Mouse (Mus musculus): ENCODE measurements around the gene Cyp4f17. TPM values are rescaled to one million over a fixed set of nuclear protein-coding genes. Genes with fewer than 3 reads are reported as not detected.
A peak's percentile ranks its signal among the peaks of the same experiment; 100 is the strongest.
"Not testable (repeated sequence)": the region's sequence is repeated elsewhere in the genome, so short reads cannot be mapped to it uniquely, and the experiment has no call there.

The Cyp4f17 gene
- polyA plus RNA-seq, 1 experiment from 2014 or later = 15.5 TPM

- Histone ChIP-seq H3K4me3 (replicated peaks) (peak overlapping the region; percentile 41), H3K27ac (replicated peaks) (no peak overlapping the region), H3K9me3 (replicated peaks) (no peaks in the 10 kb centered on the region), H3K4me1 (peaks cover 10% of the 10 kb centered on the region), H3K9ac (no peak overlapping the region), H3K4me2 (replicated peaks) (peak overlapping the region; percentile 59), H3K36me3 (no peaks in the 10 kb centered on the region), H3K27me3 (0 out of 2 replicates have a peak, but pooled peaks cover 2% of the 10 kb centered on the region)
- ATAC-seq (ENCODE audit: insufficient number of reproducible peaks, low FRiP score, low TSS enrichment, low read depth) = peak; percentile 54; the same call in 1 of the 2 replicates
- 11% methylated on average over 30 of the region's 30 CpGs for WGBS
Observed at GRCm38 (mm10) chr17:32492349-32492980, 13.4 kb upstream of the Cyp4f17 start.

DNA sequence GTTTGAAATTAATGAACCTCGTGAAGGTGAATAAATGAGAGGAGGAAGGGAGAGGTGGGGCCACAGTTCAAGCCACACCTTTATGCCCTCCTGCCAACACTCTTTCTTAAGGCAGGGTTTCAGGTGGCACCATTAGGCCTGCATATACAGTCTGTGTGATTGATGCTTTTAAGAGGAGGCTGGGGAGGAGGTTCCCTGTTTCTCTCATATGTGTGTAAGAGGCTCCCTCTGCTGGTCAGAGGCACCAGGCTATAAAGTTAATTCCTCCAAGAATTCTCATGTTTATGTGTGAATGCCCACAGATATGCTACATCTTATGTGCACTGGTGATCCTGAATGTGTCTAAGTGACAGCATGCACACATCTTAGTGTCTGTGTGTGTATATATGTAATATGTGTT, 11.2 kb upstream of the Cyp4f17 start:
- 54% methylated on average over 1 of the region's 1 CpGs for WGBS
- H3K27me3 ChIP-seq = 0 out of 2 replicates have a peak, but pooled peaks cover 1% of the 10 kb centered on the region
- no peak overlapping the region for H3K4me2 ChIP-seq (replicated peaks)
- no peak overlapping the region for H3K9ac ChIP-seq
- peaks cover 10% of the 10 kb centered on the region for H3K4me1 ChIP-seq
- no peak overlapping the region for H3K27ac ChIP-seq (replicated peaks)
- H3K36me3 ChIP-seq = no peaks in the 10 kb centered on the region
- 0 out of 2 replicates have a peak, but pooled peaks have one; percentile 72 for ATAC-seq (ENCODE audit: insufficient number of reproducible peaks, low FRiP score, low TSS enrichment, low read depth)
- H3K4me3 ChIP-seq (replicated peaks) = no peak overlapping the region
- H3K9me3 ChIP-seq (replicated peaks) = no peaks in the 10 kb centered on the region

- H3K4me1 ChIP-seq; H3K36me3 ChIP-seq; H3K9ac ChIP-seq; ATAC-seq (ENCODE audit: insufficient number of reproducible peaks, low FRiP score, low TSS enrichment, low read depth); H3K4me2 ChIP-seq (replicated peaks); H3K27ac ChIP-seq (replicated peaks); H3K27me3 ChIP-seq; H3K4me3 ChIP-seq (replicated peaks); H3K9me3 ChIP-seq (replicated peaks): not testable (repeated sequence)
- WGBS = 78% methylated on average over 4 of the region's 4 CpGs
Observed at GRCm38 (mm10) chr17:32500511-32500910, 5.3 kb upstream of the Cyp4f17 start.

GRCm38 (mm10) chr17:32501051-32501450, 4.8 kb upstream of the Cyp4f17 start:
- H3K27me3 ChIP-seq = no peaks in the 10 kb centered on the region
- H3K9me3 ChIP-seq (replicated peaks) = no peaks in the 10 kb centered on the region
- H3K27ac ChIP-seq (replicated peaks) = no peak overlapping the region
- peaks cover 5% of the 10 kb centered on the region; the same call in 1 of the 2 replicates for H3K4me1 ChIP-seq
- no peak overlapping the region for H3K4me3 ChIP-seq (replicated peaks)
- no peak overlapping the region for H3K9ac ChIP-seq
- no peaks in the 10 kb centered on the region for H3K36me3 ChIP-seq
- 52% methylated on average over 3 of the region's 3 CpGs for WGBS
- ATAC-seq (ENCODE audit: insufficient number of reproducible peaks, low FRiP score, low TSS enrichment, low read depth) = no peak
- no peak overlapping the region for H3K4me2 ChIP-seq (replicated peaks)

- Histone ChIP-seq H3K36me3 (no peaks in the 10 kb centered on the region), H3K9ac (no peak overlapping the region), H3K27me3 (no peaks in the 10 kb centered on the region), H3K27ac (replicated peaks) (no peak overlapping the region), H3K4me2 (replicated peaks) (no peak overlapping the region), H3K9me3 (replicated peaks) (no peaks in the 10 kb centered on the region), H3K4me3 (replicated peaks) (no peak overlapping the region), H3K4me1 (peaks cover 13% of the 10 kb centered on the region)
- ATAC-seq (ENCODE audit: insufficient number of reproducible peaks, low FRiP score, low TSS enrichment, low read depth) = no peak
- 71% methylated on average over 2 of the region's 2 CpGs for WGBS
Observed at GRCm38 (mm10) chr17:32503111-32503510, 2.7 kb upstream of the Cyp4f17 start.

DNA sequence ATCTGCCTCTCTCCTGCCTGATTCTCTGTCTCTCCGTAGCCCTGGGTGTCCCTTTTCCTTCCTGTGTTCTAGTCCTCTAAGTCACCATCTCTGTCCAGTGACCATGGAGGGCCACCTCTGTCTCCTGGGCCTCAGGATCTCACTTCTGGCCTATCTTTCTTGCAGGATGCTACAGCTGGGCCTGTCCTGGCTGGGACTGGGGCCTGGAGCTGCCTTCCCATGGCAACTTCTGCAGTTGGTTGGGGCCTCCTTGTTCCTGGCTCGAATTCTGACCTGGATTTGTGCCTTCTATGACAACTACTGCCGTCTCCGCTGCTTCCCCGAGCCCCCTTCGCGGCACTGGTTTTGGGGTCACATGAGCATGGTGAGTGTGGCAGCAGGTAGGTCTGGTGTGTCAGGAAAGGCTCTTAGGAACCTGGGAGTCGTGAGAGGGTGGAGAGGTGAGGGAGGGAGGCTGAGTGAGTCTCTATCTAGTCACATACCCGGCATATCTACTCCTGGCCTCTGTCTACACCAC, 937 bp downstream of the Cyp4f17 start:
- no peaks in the 10 kb centered on the region for H3K27me3 ChIP-seq
- H3K27ac ChIP-seq (replicated peaks) = peak overlapping the region; percentile 53
- H3K4me2 ChIP-seq (replicated peaks) = peak overlapping the region; percentile 82
- WGBS = 21% methylated on average over 9 of the region's 9 CpGs
- peaks cover 10% of the 10 kb centered on the region; the same call in 1 of the 2 replicates for H3K36me3 ChIP-seq
- H3K4me3 ChIP-seq (replicated peaks) = peak overlapping the region; percentile 56
- peak; percentile 22; the same call in 1 of the 2 replicates for ATAC-seq (ENCODE audit: insufficient number of reproducible peaks, low FRiP score, low TSS enrichment, low read depth)
- H3K9ac ChIP-seq = peak overlapping the region; percentile 41
- H3K4me1 ChIP-seq = peaks cover 13% of the 10 kb centered on the region
- H3K9me3 ChIP-seq (replicated peaks) = no peaks in the 10 kb centered on the region

DNA sequence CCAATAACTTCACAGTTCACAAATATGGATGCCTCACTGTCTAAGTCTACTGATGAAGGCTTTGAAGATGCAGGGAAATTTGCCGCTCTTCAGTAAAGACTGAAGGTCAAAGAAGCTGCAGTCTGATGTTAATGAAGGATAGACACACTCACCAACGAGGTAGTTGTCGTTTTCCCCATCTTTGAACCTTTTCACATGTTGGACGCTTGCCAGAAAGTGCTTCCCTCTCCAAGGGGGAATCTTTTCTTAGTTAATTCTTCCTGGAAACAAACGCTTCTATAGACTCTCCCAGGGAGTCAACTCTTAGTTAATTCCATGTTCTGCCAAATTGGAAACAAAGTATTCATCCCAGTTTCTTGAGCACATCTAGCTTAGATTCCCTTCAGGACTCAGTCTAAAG, 10.3 kb downstream of the Cyp4f17 start:
- 66% methylated on average over 5 of the region's 5 CpGs for WGBS
- ATAC-seq (ENCODE audit: insufficient number of reproducible peaks, low FRiP score, low TSS enrichment, low read depth) = no peak

DNA sequence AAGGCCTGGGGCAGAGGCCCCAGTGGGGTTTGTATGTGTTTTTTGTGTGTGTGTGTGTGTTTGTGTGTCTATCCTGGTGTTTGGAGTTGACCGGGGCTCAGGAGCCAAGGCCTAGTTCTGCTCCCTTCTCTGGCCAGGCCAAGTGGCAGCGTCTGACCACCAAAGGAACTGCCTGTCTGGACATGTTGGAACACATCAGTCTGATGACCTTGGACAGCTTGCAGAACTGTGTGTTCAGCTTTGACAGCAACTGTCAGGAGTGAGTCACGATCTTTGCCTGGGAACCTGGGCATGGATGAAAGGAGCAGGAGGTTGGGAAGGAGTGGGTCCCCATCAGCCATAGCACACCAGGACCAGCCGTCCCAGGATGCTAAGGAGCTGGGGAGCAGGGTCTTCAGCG, 16.1 kb downstream of the Cyp4f17 start:
- H3K4me2 ChIP-seq (replicated peaks) = no peak overlapping the region
- no peak overlapping the region for H3K9ac ChIP-seq
- no peak for ATAC-seq (ENCODE audit: insufficient number of reproducible peaks, low FRiP score, low TSS enrichment, low read depth)
- peaks cover 29% of the 10 kb centered on the region; the same call in 1 of the 2 replicates for H3K36me3 ChIP-seq
- no peaks in the 10 kb centered on the region for H3K27me3 ChIP-seq
- H3K4me1 ChIP-seq = no peaks in the 10 kb centered on the region
- no peaks in the 10 kb centered on the region for H3K9me3 ChIP-seq (replicated peaks)
- WGBS = 81% methylated on average over 5 of the region's 5 CpGs
- H3K27ac ChIP-seq (replicated peaks) = no peak overlapping the region
- no peak overlapping the region for H3K4me3 ChIP-seq (replicated peaks)

More for the DNA sequence above, 10.3 kb downstream of the Cyp4f17 start:
- Histone ChIP-seq H3K9me3 (replicated peaks) (no peaks in the 10 kb centered on the region), H3K27me3 (no peaks in the 10 kb centered on the region), H3K9ac (no peak overlapping the region), H3K4me3 (replicated peaks) (no peak overlapping the region), H3K4me2 (replicated peaks) (no peak overlapping the region), H3K36me3 (no peaks in the 10 kb centered on the region), H3K4me1 (no peaks in the 10 kb centered on the region), H3K27ac (replicated peaks) (no peak overlapping the region)

DNA sequence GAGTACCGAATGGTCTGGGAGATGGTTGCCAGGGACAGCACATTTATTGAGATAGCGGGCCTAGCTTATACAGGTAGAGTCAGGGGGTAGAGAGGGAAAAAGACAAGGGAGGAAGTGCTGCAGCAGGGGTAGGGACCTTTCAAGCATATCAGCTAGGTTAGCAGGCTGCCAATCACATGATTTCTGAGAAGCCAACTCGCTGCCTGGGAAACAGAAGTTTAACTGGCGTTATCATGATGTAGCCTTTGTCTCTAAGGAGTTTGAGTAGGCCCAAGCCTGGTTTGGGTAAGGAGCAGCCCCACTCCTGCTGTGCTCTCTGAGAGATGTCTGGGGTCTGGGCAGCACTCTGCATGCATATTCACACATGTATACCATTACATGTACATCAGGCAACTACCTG, 16.5 kb downstream of the Cyp4f17 start:
- WGBS = 82% methylated on average over 4 of the region's 4 CpGs
- no peaks in the 10 kb centered on the region for H3K4me1 ChIP-seq
- H3K27ac ChIP-seq (replicated peaks) = no peak overlapping the region
- H3K36me3 ChIP-seq = peaks cover 29% of the 10 kb centered on the region; the same call in 1 of the 2 replicates
- H3K4me3 ChIP-seq (replicated peaks) = no peak overlapping the region
- no peaks in the 10 kb centered on the region for H3K9me3 ChIP-seq (replicated peaks)
- no peaks in the 10 kb centered on the region for H3K27me3 ChIP-seq
- H3K9ac ChIP-seq = no peak overlapping the region
- no peak for ATAC-seq (ENCODE audit: insufficient number of reproducible peaks, low FRiP score, low TSS enrichment, low read depth)
- no peak overlapping the region for H3K4me2 ChIP-seq (replicated peaks)

DNA sequence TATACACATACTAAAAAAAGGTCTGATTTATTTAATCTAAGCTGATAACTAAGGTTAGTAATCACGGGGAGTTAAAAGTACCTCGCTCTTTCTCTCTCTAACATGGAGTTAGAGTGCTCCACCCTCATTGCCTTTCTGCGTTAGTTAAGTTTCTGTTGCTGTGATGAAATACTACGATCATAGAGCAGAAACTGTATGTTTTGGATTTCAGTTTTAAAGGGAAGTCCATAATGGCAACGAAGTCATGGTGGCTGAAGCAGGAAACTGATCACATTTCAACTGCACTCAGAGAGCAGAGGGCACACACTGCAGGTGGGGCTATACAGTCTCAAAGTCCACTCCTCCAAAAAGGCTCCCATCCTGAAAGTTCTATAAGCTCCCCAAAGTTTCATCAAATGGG, 17.0 kb downstream of the Cyp4f17 start:
- Histone ChIP-seq H3K9me3 (replicated peaks) (no peaks in the 10 kb centered on the region), H3K27me3 (no peaks in the 10 kb centered on the region), H3K27ac (replicated peaks) (no peak overlapping the region), H3K4me1 (no peaks in the 10 kb centered on the region), H3K36me3 (peaks cover 29% of the 10 kb centered on the region; the same call in 1 of the 2 replicates), H3K4me2 (replicated peaks) (no peak overlapping the region), H3K9ac (no peak overlapping the region), H3K4me3 (replicated peaks) (no peak overlapping the region)
- ATAC-seq (ENCODE audit: insufficient number of reproducible peaks, low FRiP score, low TSS enrichment, low read depth) = no peak
- WGBS = 86% methylated on average over 5 of the region's 5 CpGs

GRCm38 (mm10) chr17:32523895-32524294, 18.0 kb downstream of the Cyp4f17 start:
- Histone ChIP-seq H3K9me3 (replicated peaks) (no peaks in the 10 kb centered on the region), H3K4me3 (replicated peaks) (no peak overlapping the region), H3K4me1 (no peaks in the 10 kb centered on the region), H3K36me3 (peaks cover 29% of the 10 kb centered on the region; the same call in 1 of the 2 replicates), H3K27ac (replicated peaks) (no peak overlapping the region), H3K27me3 (no peaks in the 10 kb centered on the region), H3K9ac (no peak overlapping the region), H3K4me2 (replicated peaks) (no peak overlapping the region)
- ATAC-seq (ENCODE audit: insufficient number of reproducible peaks, low FRiP score, low TSS enrichment, low read depth) = no peak
- 89% methylated on average over 11 of the region's 11 CpGs for WGBS

GRCm38 (mm10) chr17:32526341-32526740, 20.5 kb downstream of the Cyp4f17 start:
- H3K36me3 ChIP-seq = peaks cover 29% of the 10 kb centered on the region; the same call in 1 of the 2 replicates
- not testable (repeated sequence) for H3K27me3 ChIP-seq; H3K9me3 ChIP-seq (replicated peaks); H3K27ac ChIP-seq (replicated peaks); H3K4me1 ChIP-seq; H3K9ac ChIP-seq; H3K4me2 ChIP-seq (replicated peaks); H3K4me3 ChIP-seq (replicated peaks); ATAC-seq (ENCODE audit: insufficient number of reproducible peaks, low FRiP score, low TSS enrichment, low read depth)
- 95% methylated on average over 1 of the region's 1 CpGs for WGBS

Measured in embryonic facial prominence, embryonic 15.5 days (tissue).